Mouse (Mus musculus) hindbrain, embryonic 12.5 days (tissue): ENCODE data around the gene Cebpg. TPM values are rescaled to one million over a fixed set of nuclear protein-coding genes. Genes with fewer than 3 reads are reported as not detected.
A peak's percentile ranks its signal among the peaks of the same experiment; 100 is the strongest.

Experiments
- ATAC-seq: fragments of 200-750 bp; cut with Nextera tagmentation; 2 replicates; pipeline ENCODE4 v1.8.0; 2017; ENCODE audit warnings: moderate TSS enrichment; ENCODE audit not compliant: low FRiP score
- H3K27ac ChIP-seq: fragments of 300-500 bp; sonication (generic); 2 replicates; pipeline ENCODE4 v1.5.1; 2016; ENCODE audit warnings: mild to moderate bottlenecking
- H3K27me3 ChIP-seq: fragments of 300-500 bp; sonication (generic); 2 replicates; pipeline ENCODE4 v1.6.1; 2016; ENCODE audit warnings: mild to moderate bottlenecking
- H3K36me3 ChIP-seq: fragments of 300-500 bp; sonication (generic); 2 replicates; pipeline ENCODE4 v1.6.1; 2016; ENCODE audit warnings: mild to moderate bottlenecking
- H3K4me1 ChIP-seq: fragments of 300-500 bp; sonication (generic); 2 replicates; pipeline ENCODE4 v1.6.1; 2016
- H3K4me2 ChIP-seq: fragments of 300-500 bp; sonication (generic); replicated peaks from 2 replicates; pipeline ENCODE4 v1.6.1; 2016; ENCODE audit warnings: mild to moderate bottlenecking
- H3K4me3 ChIP-seq: fragments of 300-500 bp; sonication (generic); 2 replicates; pipeline ENCODE4 v1.5.1; 2016; ENCODE audit warnings: mild to moderate bottlenecking
- H3K9ac ChIP-seq: fragments of 300-500 bp; sonication (generic); 2 replicates; pipeline ENCODE4 v1.6.1; 2016; ENCODE audit warnings: mild to moderate bottlenecking, moderate library complexity
- H3K9me3 ChIP-seq: fragments of 300-500 bp; sonication (generic); replicated peaks from 2 replicates; pipeline ENCODE4 v1.6.1; 2016; ENCODE audit warnings: mild to moderate bottlenecking
- WGBS: fragments of 180-500 bp; shearing (Covaris S2); methylation state at CpG from one replicate; pipeline ENCODE4 v1.1.7; 2016; 5-methylcytosine and 5-hydroxymethylcytosine counted together
- polyA plus RNA-seq: library from polyadenylated mRNA; unstranded; fragments of >200 nt; fragmentation: Nextera tagmentation; extraction: Ambion mirVana; gene quantifications from 2 replicates; pipeline ENCODE4 v1.2.1, GENCODE M21; 2016

Cebpg gene
- polyA plus RNA-seq, 1 experiment from 2014 or later, result 50.3 TPM

DNA sequence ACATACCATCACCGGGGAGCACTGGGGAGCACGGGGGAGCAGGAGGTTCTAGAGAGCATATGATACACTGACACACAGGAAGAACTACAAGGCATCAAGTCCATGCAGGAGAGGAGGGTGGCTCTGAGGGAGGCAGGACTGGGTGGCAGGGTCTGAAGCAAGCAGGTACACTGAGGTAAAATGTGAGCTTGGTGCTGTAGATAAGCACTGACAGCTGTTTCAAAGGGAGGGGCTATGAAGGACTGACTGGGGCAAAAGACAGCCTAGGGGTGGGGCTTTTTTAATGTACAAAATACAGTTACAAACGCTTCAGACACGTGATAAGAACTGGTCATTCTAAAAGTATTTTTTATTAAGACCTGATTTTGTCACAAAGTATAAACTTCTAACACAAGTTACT lies 10.3 kb downstream of the Cebpg start:
- H3K27ac ChIP-seq, result no peak overlapping the region
- no peak overlapping the region for H3K4me3 ChIP-seq
- H3K4me1 ChIP-seq, result no peaks in the 10 kb centered on the region
- H3K9ac ChIP-seq, result no peak overlapping the region
- H3K9me3 ChIP-seq, result no peaks in the 10 kb centered on the region
- H3K4me2 ChIP-seq, result no peak overlapping the region
- no peaks in the 10 kb centered on the region for H3K27me3 ChIP-seq
- peaks cover 54% of the 10 kb centered on the region for H3K36me3 ChIP-seq
- ATAC-seq, result no peak
- WGBS, result 95% methylated on average over 4 of the region's 4 CpGs

DNA sequence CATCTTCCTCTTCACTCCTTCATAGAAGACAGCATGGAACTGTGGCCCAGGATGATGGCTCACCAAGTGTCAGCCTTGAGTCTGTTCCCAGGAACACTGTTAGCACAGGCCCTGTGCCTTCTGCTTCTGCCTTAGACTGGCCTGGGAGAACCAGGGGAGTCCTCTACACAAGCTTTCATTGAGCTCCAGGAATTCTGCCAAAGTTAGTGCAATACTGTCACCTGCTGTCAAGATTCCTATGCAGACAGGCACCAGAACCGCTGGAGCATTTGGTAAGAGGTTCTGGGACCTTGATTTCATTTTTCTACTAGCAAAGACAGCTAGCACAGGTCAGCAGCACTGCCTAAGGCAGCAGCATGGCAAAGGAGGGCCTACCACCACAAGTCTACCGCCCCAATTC lies 11.7 kb downstream of the Cebpg start:
- H3K27ac ChIP-seq, result no peak overlapping the region
- no peak overlapping the region for H3K4me3 ChIP-seq
- H3K9ac ChIP-seq, result no peak overlapping the region
- 87% methylated on average over 2 of the region's 2 CpGs for WGBS
- H3K4me2 ChIP-seq, result no peak overlapping the region
- ATAC-seq, result no peak
- peaks cover 47% of the 10 kb centered on the region for H3K36me3 ChIP-seq
- H3K4me1 ChIP-seq, result no peaks in the 10 kb centered on the region
- no peaks in the 10 kb centered on the region for H3K9me3 ChIP-seq
- H3K27me3 ChIP-seq, result no peaks in the 10 kb centered on the region

DNA sequence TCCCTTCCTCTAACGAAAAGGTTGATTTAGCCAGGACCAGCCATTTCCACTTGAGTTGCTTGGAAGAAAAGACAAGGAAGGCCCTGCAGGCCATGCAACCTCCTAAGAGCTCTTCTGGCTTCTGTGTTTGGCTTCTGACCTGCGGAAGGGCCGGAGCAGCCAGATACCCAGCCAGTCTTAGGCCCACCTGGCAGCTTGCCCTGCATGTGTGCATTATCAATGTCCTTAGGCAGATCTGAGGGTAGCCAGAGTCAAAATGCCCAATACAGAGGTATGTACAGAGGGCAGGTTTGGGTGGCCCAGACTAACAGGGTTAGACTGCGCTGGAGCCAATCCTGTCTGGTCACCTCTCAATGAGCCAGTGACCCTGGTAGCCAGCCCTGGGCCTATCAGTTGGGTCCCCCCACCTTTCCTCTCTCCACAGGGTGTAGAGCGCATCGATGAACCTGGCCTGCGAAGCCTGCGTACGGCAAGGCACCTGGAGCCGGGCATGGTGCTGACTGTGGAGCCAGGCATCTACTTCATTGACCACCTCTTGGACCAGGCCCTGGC lies 13.0 kb downstream of the Cebpg start:
- Histone ChIP-seq H3K4me1 (no peaks in the 10 kb centered on the region), H3K9me3 (no peaks in the 10 kb centered on the region), H3K27me3 (no peaks in the 10 kb centered on the region), H3K27ac (no peak overlapping the region), H3K36me3 (peaks cover 44% of the 10 kb centered on the region), H3K4me3 (no peak overlapping the region), H3K9ac (no peak overlapping the region), H3K4me2 (no peak overlapping the region)
- WGBS, result 93% methylated on average over 10 of the region's 10 CpGs
- ATAC-seq, result no peak

DNA sequence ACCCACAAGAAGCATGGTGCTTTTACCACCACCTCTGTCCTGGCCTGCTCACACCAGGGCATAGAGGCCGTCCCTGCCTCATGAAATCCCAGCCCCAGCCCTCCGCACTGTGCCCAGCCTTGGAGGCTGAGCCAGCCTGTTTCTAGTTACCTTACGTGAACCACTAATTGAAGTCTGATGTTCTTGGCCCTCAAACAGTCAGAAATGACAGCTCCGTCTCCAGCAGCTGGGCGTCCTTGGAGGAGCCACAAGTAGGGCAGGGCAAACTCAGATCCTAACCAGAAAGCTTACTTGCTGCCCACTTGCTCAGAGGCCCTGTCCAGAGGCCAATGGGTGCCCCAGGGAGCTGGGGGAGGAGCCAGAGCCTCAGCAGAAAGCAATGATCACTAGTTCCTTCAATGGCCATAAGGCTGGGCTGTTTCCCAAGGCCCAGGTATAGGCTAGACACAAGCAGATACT lies 13.6 kb downstream of the Cebpg start:
- H3K36me3 ChIP-seq, result peaks cover 44% of the 10 kb centered on the region
- ATAC-seq, result no peak
- no peak overlapping the region for H3K27ac ChIP-seq
- H3K9me3 ChIP-seq, result no peaks in the 10 kb centered on the region
- H3K4me3 ChIP-seq, result no peak overlapping the region
- WGBS, result 83% methylated on average over 5 of the region's 5 CpGs
- H3K9ac ChIP-seq, result no peak overlapping the region
- no peaks in the 10 kb centered on the region for H3K4me1 ChIP-seq
- no peak overlapping the region for H3K4me2 ChIP-seq
- H3K27me3 ChIP-seq, result no peaks in the 10 kb centered on the region

DNA sequence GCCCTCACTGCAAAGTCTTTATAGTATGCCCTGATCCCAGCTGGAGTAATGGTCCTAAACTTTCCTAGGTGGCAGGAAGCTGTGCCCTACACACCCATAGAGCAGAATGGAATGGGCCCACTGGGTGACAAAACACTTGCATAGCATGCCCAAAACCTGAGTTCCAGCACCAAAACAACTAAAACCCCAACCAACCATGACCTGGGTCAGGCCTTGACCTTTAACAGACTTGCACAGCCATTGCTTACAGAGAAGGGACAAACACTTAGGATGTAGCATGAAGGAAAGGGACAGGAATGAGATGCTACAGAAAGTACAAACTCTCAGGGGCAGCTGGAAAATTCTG lies 14.2 kb downstream of the Cebpg start:
- Histone ChIP-seq H3K9ac (no peak overlapping the region), H3K4me2 (no peak overlapping the region), H3K27ac (no peak overlapping the region), H3K4me3 (no peak overlapping the region), H3K9me3 (no peaks in the 10 kb centered on the region), H3K27me3 (no peaks in the 10 kb centered on the region), H3K36me3 (peaks cover 46% of the 10 kb centered on the region), H3K4me1 (no peaks in the 10 kb centered on the region)
- no peak for ATAC-seq

GRCm38 (mm10) chr7:35041286-35042208 lies 14.8 kb downstream of the Cebpg start:
- no peak for ATAC-seq
- peaks cover 2% of the 10 kb centered on the region for H3K4me1 ChIP-seq
- no peak overlapping the region for H3K4me2 ChIP-seq
- no peaks in the 10 kb centered on the region for H3K27me3 ChIP-seq
- H3K9me3 ChIP-seq, result no peaks in the 10 kb centered on the region
- peaks cover 46% of the 10 kb centered on the region for H3K36me3 ChIP-seq
- 72% methylated on average over 2 of the region's 2 CpGs for WGBS
- H3K4me3 ChIP-seq, result no peak overlapping the region
- H3K27ac ChIP-seq, result no peak overlapping the region
- H3K9ac ChIP-seq, result no peak overlapping the region

DNA sequence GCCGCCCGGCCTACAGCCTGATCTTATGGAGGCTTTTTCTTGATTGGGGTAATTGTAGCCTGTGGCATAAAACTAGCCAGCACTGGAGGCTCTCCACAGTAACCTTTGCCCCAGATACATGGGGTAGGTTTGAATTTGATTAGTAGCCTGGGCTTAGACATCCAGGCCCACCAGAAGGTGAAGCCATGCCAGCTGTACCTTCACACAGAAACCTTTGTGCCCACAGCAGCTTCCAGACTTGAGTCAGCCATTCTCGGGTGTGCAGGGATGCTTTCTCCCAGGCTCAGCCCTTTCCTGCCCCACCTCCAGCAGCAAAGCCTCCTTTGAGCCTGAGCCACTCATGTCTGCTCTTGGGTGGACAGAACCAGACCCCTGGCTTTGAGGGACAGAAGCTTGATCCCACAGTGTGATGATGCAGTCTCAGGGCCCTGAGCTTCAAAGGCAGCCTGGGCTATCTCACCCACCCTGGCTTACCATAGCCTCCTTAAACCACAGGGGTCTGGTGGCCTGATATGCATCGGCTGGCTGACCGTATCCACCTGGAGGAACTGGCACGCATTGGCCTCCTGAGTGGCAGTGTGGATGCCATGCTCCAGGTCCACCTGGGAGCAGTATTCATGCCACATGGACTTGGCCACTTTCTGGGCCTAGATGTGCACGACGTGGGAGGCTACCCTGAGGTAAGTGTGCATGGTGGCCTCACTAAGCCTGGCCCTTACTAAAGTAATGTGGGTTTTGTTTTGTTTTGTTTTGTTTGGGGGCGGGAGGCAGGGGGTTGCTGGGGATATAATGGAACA lies 16.0 kb downstream of the Cebpg start:
- no peak for ATAC-seq
- no peak overlapping the region for H3K9ac ChIP-seq
- H3K4me2 ChIP-seq, result no peak overlapping the region
- H3K4me1 ChIP-seq, result peaks cover 10% of the 10 kb centered on the region
- no peaks in the 10 kb centered on the region for H3K27me3 ChIP-seq
- H3K9me3 ChIP-seq, result no peaks in the 10 kb centered on the region
- H3K4me3 ChIP-seq, result no peak overlapping the region
- H3K36me3 ChIP-seq, result peaks cover 39% of the 10 kb centered on the region
- 92% methylated on average over 9 of the region's 9 CpGs for WGBS
- H3K27ac ChIP-seq, result no peak overlapping the region

DNA sequence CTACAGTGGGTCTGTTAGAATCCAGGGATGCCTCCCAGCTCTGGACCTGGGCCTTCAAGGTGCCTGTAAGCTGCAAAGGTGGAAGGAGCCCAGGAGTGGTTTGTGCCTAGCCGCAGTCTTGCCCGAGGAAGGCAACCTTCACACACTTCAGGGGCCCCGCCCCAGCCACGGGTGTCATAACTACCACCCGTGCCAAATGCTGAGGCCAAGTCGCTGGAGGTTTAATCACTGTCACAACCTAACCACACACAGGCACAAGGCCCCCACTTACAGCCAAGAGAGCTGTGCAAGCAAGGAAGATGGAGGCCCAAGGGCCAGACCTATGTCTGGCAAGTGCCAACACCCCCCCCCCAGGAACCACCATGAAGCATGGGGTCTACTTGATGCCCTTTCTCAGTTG lies 19.0 kb downstream of the Cebpg start:
- Histone ChIP-seq H3K4me1 (peaks cover 19% of the 10 kb centered on the region), H3K9me3 (no peaks in the 10 kb centered on the region), H3K27ac (no peak overlapping the region), H3K4me2 (no peak overlapping the region), H3K36me3 (peaks cover 20% of the 10 kb centered on the region), H3K27me3 (no peaks in the 10 kb centered on the region), H3K9ac (no peak overlapping the region), H3K4me3 (no peak overlapping the region)
- no peak for ATAC-seq
- WGBS, result 94% methylated on average over 6 of the region's 6 CpGs

DNA sequence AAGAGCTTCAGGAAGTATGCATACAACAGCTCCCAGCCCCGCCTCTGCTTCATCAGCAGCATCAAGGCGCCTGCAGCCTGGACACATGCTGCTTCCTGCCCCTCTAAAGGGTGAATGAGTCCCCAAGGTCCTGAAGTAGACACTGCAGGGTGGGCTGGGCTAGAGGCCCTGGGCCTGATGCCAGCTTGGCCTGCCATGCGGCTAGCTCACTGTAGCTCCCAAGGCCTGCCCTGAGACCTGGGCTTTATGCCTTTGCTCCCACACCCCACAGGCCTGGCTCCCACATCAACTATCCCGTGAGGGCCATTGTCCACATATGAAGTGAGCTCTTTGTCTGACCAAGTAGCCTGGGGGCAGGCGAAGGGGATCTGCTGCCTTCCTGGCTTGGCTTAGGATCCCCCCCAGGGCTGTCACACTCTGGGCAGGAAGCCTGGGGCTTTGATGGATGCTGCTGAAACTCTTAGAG lies 20.1 kb downstream of the Cebpg start:
- no peaks in the 10 kb centered on the region for H3K9me3 ChIP-seq
- WGBS, result 57% methylated on average over 5 of the region's 5 CpGs
- no peaks in the 10 kb centered on the region for H3K27me3 ChIP-seq
- H3K9ac ChIP-seq, result no peak overlapping the region
- no peak overlapping the region for H3K27ac ChIP-seq
- H3K4me2 ChIP-seq, result no peak overlapping the region
- H3K36me3 ChIP-seq, result peaks cover 18% of the 10 kb centered on the region
- ATAC-seq, result peak; percentile 26; the same call in 1 of the 2 replicates
- no peak overlapping the region for H3K4me3 ChIP-seq
- peaks cover 19% of the 10 kb centered on the region for H3K4me1 ChIP-seq

- H3K27ac ChIP-seq, result peak overlapping the region; percentile 66; the same call in 1 of the 2 replicates
- no peaks in the 10 kb centered on the region for H3K27me3 ChIP-seq
- no peak overlapping the region for H3K4me2 ChIP-seq
- peaks cover 20% of the 10 kb centered on the region for H3K36me3 ChIP-seq
- H3K4me1 ChIP-seq, result peaks cover 19% of the 10 kb centered on the region
- no peaks in the 10 kb centered on the region for H3K9me3 ChIP-seq
- no peak overlapping the region for H3K9ac ChIP-seq
- no peak overlapping the region for H3K4me3 ChIP-seq
- WGBS, result 87% methylated on average over 4 of the region's 4 CpGs
- ATAC-seq, result no peak
Measured at GRCm38 (mm10) chr7:35035565-35035964, 20.8 kb downstream of the Cebpg start.

DNA sequence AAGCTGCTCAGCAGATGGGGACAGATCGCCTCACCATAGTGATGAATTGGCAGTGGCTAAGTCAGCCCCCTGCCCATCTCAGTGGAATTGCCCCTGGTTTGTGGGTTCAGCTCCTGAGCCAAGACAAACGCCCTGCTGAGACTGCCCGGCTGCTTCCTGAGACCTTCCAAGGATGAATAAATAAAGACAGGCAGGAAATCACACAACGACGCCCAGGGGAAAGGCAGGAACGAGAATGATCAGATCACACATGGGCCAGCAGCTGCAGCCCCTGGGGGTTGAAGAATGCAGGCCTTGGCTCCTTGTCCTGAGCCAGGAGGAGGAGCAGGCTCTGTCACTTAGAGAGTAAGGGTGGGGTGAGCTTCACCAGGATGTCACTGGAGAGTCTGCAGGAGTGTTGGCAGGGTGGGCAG lies 21.2 kb downstream of the Cebpg start:
- no peak for ATAC-seq
- Histone ChIP-seq H3K27me3 (no peaks in the 10 kb centered on the region), H3K9me3 (no peaks in the 10 kb centered on the region), H3K4me2 (no peak overlapping the region), H3K4me1 (peaks cover 19% of the 10 kb centered on the region), H3K36me3 (peaks cover 22% of the 10 kb centered on the region), H3K9ac (no peak overlapping the region), H3K4me3 (no peak overlapping the region), H3K27ac (peak overlapping the region; percentile 66)
- WGBS, result 44% methylated on average over 6 of the region's 6 CpGs

GRCm38 (mm10) chr7:35030567-35030966 lies 25.8 kb downstream of the Cebpg start:
- Histone ChIP-seq H3K27me3 (no peaks in the 10 kb centered on the region), H3K4me2 (no peak overlapping the region), H3K4me3 (no peak overlapping the region), H3K4me1 (peaks cover 13% of the 10 kb centered on the region), H3K9me3 (no peaks in the 10 kb centered on the region), H3K27ac (no peak overlapping the region), H3K36me3 (peaks cover 21% of the 10 kb centered on the region), H3K9ac (no peak overlapping the region; the same call in 1 of the 2 replicates)
- no peak for ATAC-seq
- WGBS, result 87% methylated on average over 6 of the region's 6 CpGs
